Mouse (Mus musculus) megakaryocyte, embryonic 14.5 days (primary cell): ENCODE results near the gene Rhd.

ENCODE experiments used
- FLI1 ChIP-seq: IDR thresholded peaks from 2 replicates; pipeline ENCODE4 v1.6.1; 2012; ENCODE audit warnings: low read length, inconsistent platforms, mixed read lengths
- GATA1 ChIP-seq: IDR thresholded peaks from 3 replicates; pipeline ENCODE4 v1.6.1; 2012; ENCODE audit warnings: mixed read lengths, low read length, inconsistent platforms, borderline replicate concordance

DNA sequence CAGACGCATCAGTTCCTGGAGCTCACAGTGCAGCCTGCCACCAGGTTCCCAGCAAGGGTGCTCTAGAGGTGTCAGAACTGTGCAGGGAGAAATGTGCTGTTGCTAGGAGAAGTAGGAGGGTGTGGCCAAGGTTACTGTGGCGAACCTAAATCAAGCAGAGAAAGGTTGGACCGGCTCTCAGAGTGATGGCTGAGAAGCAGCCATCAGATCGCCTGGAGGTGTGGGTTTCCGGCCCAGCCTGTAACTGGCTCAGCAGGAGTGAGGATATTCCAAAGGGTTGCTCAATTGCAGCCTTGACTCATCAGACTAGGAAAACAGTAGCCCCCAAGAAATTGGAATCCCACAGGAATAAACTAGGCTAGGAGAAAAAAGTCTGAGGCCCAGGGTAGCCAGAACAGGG is 7.8 kb upstream of the Rhd start:
- TF ChIP-seq GATA1 (no peak), FLI1 (no peak)
